Mouse (Mus musculus): Measurements from ENCODE around the gene Impdh2.

DNA sequence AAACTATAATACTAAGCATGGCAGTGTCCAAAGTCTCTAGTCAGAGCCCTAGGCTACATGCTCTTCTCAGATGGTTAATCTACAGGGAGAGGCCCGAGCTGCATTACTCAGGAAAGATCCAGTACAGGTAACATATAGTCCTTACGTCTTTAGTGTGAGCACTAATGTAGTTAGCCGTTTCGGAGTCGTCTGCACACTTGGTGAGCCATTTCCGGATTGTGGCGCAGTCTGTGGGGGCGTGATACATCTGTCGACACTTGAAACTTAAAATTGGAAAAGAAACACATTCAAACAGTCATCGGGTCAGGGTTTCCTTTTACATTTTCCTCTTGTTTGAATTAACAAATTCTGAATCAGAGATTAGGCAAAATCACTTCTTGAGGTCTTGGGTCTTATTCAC is 51.4 kb downstream of the Impdh2 start:
- TF ChIP-seq POLR2A (IDR thresholded peaks at IDR 0.05; ENCODE audit: borderline replicate concordance, low read depth, low read length) (no peak), CTCF (IDR thresholded peaks at IDR 0.05; ENCODE audit: low read depth, low read length) (no peak)

Data from bone marrow macrophage, adult 2 months (primary cell).